Mouse (Mus musculus): ENCODE results near the gene Irs1. TPM values are rescaled to one million over a fixed set of nuclear protein-coding genes. Genes with fewer than 3 reads are reported as not detected.

Irs1 gene
- polyA plus RNA-seq, 1 experiment = 11.1 TPM

Other genes with a start within 250 kb of the Irs1 start
- 0.05 and 0.23 TPM in 2 replicates for gene Gm9747, start 58.3 kb downstream of the Irs1 start, polyA plus RNA-seq (2012; rRNA removed)
- 13.7 and 14.6 TPM in 2 replicates for gene Rhbdd1, start 25.0 kb upstream of the Irs1 start, polyA plus RNA-seq (2012; rRNA removed)